Mouse (Mus musculus): ENCODE measurements around the gene Tab1.

The Tab1 gene

DNA sequence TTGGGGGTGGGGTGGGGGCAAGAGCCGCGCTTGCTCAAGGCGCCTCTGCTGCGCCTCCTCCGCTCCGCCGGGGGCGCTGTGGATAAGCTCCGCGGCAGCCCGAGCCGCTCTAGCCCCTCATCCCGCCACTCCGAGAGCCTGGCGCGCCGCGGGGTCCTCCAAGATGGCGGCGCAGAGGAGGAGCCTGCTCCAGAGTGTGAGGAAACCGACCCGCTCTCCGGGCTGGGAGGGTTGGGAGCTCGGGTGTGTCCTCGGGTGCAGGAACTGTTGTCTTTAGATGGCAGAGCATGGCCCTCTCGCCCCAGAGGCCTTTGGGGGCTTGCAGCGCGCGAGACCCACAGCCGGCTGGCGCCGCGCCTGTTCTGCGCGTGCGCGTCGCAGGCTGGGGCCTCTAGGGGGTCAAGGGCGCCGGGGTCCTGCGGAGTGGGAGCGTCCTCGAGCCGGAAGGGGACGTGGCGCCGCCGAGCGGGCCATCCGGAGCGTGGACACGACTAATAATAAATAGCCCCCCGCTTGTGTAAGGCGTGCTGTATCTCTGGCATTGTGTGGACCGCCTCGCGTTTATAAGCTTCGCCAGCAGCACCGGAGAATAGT, at the start of gene Tab1:
Gene Tab1, plus strand, starts transcription at position 135 of the 594 bp plus-strand sequence.
- peak; percentile 71 for DNase-seq (ENCODE audit: extremely low read depth, low read depth)

DNA sequence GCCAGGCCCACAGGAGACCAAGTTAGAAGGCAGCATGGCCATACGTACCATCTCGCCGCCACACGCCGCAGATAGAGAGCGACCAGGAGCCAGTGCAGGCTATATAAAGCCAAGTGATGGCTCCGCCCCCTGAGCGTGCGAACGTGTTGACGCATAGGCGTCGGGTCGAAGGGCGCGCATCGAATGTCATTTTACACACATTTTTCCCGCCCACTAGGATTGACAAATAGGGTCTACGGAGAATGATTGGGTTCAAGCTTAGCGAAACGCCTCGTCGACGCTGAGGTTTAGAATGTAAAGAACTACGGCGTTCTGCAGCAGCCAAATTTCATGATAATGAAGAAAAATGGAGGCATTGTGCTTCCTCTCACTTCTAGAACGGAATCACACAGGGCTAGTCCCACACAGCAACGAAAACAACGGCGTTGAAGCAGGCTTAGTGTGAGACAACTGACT, 49.6 kb upstream of the Tab1 start:
- peak; percentile 99 for DNase-seq (ENCODE audit: extremely low read depth, low read depth)

DNA sequence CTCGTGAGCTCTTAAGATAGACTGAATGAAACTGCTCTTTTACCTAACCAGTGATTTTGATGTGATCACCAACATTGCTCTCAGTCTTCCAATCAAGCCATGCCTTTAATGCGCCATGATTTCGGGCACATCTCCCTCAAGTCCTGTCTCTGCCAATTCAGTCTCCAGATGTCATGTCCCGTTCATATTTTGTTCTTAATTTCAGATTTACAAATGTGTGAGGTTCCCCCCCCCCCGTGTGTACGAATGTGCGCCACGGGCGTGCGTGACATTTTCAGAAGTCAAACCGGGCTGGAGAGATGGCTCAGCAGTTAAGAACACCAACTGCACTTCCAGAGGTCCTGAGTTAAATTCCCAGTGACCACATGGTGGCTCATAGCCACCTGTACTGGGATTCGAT, 49.2 kb upstream of the Tab1 start:
- no peak for DNase-seq (ENCODE audit: extremely low read depth, low read depth)

DNA sequence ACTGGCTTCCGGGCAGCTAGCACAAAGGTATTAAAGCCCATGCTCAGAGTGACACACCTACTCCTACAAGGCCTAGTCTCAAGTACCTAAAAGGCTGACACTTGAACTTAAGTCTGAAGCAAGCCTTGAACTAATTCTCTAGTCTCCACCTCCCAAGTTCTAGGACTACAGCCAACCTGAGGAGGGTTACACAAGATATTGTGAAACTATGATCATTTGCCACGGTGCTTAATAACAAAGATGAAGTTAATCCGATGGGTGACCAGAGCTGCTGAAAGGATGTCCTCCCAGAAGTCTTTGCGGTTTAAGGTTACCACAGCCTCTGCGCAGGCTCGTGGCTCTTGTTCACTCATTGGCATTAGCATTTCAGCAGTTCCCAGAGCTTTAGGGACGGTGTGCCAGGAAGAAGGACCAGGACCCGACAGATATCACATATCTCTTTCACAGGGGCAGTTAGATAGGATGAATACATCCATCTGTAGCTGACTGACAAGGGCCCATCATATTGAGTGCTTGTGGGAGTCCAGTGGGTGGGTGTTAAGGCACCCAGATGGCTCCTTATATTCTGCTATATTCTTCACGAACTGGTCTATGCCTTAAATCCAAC, 45.4 kb upstream of the Tab1 start:
- no peak for DNase-seq (ENCODE audit: extremely low read depth, low read depth)

DNA sequence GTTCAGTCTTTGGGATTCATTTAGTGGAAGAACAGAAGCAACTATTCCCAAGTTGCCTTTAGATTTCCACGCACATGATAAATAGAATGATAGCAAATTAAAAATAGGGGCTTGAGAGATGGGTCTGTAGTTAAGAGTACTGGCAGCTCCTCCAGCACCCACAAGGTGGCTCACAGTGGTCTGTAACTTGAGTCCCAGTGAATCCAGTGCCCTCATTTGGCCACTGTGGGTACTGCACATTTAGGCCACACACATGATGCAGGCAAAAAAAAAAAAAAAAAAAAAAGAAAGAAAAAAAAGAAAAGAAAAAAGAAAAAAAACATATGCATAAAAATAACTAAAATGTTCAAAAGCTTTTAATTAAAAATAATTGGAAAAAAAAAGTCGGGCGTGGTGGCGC, 44.3 kb upstream of the Tab1 start:
- peak; percentile 86 for DNase-seq (ENCODE audit: extremely low read depth, low read depth)

DNA sequence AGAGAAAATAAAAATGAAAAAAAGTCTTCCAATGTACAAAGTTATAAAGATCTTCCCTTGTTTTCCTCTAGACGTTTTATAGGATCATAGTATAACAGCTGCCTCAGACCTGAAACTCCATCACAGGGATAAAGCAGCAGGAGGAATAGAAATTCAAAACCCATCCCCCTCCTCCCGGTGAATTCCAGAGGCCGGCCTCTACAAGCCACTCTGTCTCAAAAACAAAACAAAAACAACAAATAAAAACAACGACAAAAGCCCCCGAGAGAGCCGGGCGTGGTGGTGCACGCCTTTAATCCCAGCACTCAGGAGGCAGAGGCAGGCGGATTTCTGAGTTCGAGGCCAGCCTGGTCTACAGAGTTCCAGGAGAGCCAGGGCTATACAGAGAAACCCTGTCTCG, 42.8 kb upstream of the Tab1 start:
- DNase-seq (ENCODE audit: extremely low read depth, low read depth) = no peak

DNA sequence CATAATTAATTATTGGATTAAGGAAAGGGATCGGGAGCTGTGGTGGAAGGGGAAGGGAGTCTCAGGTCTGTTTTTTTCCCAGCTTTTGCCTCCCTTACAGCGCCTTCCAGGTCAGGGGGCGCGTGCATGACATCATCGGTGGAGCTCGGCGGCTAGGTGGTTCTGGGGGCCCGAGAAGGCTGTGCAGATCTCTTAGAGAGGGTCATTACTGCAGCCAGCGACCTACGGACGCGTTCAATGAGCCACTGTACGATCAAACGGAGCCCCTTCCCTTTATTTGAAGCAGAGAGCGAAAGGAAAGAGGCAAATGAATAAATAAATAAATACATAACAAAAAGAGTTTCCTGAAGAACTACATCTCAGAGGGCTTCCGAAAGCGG, 42.2 kb upstream of the Tab1 start:
- DNase-seq (ENCODE audit: extremely low read depth, low read depth) = no peak

DNA sequence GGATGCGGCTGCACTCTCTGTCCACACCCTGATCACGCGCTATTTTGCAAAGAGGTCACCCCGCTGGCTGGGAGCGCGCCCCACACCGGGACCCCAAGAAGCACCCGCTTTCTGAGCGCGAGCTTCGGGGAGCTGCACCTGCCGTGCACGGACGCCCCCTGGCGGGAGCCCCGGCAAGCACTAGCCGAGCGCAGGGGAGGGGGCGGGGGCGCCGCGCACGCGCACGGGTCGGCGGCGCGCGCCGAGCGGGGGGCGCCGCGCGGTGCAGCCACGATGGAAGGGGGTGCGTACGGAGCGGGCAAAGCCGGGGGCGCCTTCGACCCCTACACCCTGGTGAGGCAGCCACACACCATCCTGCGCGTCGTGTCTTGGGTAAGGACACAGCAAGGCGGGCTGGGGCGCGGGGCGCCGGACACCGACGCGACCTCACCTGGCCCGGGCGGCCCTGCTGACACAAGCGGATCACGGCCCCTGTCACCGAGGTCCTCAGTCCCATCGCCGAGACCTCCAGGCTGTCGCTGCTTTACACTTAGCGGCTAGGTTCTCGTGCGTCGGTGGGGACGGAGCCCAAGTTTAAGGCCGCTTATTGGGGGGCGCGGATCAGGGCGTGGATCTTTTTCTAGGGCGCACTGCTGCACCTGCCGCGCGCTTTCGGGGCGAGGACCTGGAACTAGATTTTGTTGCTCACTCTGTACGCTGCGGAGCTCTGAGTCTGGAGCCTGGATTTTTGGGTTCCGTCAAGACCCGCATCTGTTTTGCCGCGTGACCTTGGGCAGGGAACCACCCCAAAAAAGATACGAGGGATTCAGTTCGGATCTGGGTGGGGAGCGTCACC, 41.6 kb upstream of the Tab1 start, which contains the start of the genes Syngr1 and Rpl3:
Gene Syngr1, plus strand, starts transcription at position 214 of the 835 bp plus-strand sequence.
Gene Rpl3, minus strand, starts transcription at position 748 of the 835 bp plus-strand sequence.
- DNase-seq (ENCODE audit: extremely low read depth, low read depth) = no peak

DNA sequence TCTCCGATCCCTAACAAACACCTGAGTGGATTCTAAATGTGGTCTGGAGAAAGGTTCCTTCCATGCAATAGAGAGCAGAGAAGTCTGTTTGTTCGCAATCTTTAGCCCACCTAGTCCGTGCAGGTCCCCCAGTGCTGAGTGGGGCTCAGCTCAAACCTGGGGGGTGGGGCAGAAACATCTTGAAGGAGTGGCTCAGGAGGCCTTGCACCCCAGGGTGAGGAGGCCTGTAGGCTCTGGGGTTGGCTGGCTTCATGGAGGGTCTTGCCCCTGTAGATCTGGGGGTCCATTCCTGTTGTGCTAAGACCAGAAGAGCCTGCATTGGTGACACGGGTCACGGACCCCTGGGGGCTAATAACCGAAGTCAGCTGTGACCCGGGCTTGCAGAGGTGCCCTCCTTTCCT, 40.9 kb upstream of the Tab1 start:
- DNase-seq (ENCODE audit: extremely low read depth, low read depth) = no peak

DNA sequence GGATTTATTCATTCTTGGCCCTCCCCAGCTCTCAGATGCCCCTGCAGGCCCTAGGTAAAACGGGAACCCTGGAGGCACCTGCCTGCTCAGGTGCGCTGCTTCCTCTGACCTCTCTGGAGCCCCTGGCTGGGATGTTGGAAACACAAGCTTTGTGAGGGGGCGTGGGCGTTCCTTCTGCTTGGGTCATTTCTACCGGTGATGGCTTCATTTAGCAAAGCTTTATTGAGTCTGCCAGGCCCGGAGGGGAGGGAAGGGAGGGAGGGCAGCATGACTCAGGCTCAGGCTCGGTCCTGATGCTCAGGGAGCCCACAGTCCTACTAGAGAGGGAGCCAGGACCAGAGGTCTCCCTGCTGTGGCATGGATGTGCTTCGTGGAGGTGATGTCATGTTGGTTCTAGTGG, 40.3 kb upstream of the Tab1 start:
- no peak for DNase-seq (ENCODE audit: extremely low read depth, low read depth)

DNA sequence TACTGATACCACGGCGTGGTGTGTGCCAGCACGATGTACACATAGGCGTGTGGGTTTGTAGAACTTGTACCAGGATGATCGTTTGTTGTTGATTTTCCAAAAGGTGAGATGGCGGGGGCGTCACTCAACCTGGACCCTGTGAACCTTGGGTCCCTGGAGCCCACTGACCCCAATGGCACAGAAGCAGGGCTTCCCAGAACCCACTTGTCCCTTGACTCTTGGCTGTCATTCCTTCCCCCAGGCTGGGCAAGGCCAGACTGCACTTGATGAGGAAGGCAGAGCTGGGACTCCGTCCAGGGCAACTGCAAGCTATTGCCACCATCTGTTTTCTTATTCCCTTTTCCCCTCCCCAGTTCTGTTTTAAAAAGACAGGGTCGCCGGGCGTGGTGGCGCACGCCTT, 38.7 kb upstream of the Tab1 start:
- DNase-seq (ENCODE audit: extremely low read depth, low read depth) = no peak

DNA sequence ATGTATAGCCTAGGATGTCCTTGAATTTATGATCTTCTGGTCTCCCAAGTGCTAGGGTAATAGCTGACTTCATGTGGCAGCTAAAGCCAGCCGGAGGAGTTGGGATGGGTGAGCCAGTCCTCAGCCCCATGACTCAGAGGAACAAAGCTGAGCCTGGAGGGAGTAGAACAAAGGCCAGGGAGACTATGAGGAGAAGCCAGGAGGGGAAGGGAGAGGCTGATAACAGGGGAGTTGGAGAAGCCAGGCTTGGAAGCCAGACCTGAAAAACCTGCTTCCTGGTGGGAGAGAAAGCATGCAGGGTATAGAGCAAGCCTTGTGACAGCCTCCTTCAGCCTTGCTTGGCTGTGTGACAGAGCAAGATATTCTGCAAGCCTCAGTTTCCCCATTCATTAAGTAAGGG, 37.3 kb upstream of the Tab1 start:
- no peak for DNase-seq (ENCODE audit: extremely low read depth, low read depth)

DNA sequence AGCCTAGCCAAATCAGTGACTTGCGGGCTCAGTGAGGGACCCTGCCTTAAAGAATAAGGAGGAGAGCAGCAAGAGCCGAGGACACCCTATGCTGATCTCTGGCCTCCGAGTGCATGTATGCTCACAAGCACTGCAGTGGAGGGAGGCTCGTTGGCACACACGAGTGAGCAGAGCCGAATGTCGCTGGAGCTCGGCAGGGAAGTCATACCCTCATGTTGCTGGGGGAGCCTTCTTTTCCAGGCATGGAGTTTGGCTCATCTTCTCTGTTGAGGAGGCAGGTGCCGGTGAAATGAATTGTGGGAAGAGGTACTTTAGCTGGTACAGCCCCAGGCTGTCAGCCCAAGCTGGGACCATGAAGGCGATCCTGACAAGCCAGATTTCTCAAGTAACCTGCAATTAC, 36.5 kb upstream of the Tab1 start:
- DNase-seq (ENCODE audit: extremely low read depth, low read depth) = no peak

DNA sequence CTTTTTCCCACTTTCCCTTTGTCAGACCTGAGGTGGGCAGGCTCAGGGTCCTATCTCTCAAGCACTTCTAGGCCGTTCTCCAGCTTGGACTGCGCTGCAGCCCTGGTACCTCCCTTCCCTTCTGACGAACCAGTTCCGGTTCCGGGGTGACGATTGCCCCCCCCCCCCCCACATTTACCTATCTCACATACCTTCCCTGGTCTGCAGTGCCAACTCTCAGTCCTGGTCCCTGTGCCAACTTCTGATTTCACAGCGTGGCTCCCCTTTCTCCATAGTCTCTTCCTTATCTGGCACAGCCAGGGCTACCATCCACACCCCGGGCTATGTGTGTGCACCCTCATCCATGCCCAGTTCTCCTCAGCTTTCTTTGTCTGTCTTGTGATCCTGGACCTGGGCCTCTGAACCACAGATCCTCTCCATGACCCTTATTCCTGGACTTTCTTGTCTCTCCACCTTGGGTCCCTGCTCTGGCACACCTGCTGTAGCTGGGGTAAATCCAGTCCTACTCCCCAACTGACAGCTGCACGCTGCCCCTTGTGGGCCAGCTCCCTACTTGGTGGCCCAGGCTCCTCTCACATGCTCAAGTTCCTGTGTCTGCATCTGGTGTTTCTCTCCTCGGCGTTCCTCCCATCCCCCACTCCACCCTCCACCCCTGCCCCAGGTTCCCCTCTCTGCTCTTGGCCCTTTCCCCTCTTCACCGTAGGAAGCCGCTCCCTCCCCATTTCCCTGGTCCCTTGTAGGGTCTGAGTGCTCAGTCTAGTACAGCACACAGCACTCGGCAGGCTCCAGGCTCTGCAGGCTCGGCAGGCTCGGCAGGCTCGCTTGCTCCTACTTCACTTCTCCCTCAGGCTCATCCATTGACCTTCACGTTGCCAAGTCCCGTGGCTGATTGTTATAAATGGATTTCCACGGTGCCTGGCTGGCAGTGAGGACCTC, 35.7 kb upstream of the Tab1 start:
- no peak for DNase-seq (ENCODE audit: extremely low read depth, low read depth)

DNA sequence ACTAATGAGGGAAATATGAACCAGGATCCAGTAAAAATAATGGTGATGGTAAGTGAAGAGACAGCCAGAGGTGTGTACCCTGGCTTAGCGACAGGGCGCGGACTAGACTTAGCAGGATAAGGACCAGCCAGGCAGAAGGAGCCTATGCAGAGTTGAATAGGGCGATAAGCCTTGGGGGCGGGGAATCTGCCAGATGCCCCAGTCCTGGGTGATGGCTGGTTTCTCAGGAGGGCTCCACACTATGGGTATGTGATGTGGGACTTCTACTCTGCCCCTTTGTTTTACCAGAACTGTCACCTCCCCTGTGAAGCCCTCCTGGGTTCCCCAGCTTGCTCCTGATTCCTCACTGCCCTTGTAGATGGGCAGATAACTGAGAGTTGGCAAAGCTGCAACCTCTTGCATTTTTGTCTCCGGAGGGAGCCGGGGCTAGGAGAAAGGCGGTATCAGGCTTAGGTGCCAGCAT, 34.9 kb upstream of the Tab1 start:
- DNase-seq (ENCODE audit: extremely low read depth, low read depth) = no peak

DNA sequence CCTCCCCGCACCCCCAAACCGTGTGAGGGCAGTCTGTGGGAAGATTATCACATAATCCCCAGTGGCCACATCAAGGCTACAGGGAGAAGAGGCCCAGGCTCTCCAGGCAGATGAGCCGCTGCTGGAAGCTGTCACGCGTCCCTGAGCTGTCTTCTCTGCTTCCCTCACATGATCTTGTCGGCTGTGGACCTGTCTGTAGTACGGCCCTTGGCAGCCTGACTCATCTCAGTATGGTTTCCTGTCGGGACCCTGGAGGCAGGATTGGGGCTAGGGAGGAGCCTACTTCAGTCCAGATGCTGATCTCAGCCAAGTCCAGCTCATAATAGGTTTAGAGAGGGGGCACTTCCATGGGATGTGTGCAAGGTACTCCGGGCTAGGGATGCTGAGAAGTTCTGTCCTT, 34.1 kb upstream of the Tab1 start:
- no peak for DNase-seq (ENCODE audit: extremely low read depth, low read depth)

DNA sequence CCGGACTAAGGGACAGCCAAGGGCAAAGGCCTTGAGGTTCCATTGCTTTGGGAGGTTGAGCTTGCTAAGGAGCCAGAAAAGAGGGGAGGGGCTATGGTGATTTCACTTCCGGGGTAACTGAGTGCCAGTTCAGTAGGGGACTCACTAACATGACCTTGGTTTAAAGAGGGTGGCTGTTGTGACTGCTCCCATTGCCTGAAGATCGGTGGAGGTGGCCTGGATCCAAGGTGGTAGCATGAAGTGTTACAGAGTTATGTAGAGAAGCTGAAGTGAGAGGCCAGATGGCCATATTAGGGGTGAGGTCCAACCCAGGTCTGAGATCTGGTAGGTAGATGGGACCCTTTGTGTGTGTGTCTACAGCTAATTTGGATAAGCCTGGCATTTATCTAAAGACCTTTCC, 33.5 kb upstream of the Tab1 start:
- DNase-seq (ENCODE audit: extremely low read depth, low read depth) = no peak

DNA sequence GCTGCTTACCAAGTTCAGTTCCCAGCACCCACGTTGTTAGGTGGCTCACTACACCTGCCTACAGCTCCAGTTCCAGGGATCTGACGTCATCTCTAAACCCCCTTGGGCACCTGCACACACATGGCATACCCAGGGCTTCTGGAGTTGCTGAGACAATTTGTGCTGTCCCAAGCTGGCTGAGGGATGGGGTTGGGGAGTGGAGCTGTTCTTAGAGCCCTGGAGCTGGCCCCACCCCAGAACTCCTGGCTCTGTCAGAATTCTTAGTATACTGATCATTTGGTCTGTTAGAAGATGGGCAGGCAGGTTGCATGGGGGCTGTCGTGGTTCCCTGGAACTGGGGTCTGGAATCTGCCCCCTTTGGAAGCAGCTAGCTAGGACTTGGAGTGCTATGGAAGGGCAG, 32.7 kb upstream of the Tab1 start:
- DNase-seq (ENCODE audit: extremely low read depth, low read depth) = no peak

DNA sequence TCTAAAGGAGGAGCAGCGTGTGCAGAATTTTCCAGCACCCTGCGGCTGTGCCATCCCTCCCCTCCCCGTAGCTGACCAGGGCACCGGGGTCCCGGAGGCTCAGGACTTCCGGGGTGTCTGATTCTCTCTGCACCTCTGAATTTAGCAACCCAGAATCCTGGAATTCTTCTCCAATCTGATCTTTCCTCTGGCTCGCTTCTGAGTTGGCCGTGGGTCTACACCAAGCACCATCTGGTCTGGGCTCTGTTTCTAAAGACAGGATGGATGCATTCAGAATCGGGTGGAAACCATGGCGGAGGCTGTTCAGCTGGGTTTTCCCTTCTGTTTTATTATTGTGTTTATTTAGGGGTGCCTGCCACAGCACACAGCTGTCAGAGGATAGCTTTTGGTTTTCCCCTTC, 32.1 kb upstream of the Tab1 start:
- DNase-seq (ENCODE audit: extremely low read depth, low read depth) = no peak

DNA sequence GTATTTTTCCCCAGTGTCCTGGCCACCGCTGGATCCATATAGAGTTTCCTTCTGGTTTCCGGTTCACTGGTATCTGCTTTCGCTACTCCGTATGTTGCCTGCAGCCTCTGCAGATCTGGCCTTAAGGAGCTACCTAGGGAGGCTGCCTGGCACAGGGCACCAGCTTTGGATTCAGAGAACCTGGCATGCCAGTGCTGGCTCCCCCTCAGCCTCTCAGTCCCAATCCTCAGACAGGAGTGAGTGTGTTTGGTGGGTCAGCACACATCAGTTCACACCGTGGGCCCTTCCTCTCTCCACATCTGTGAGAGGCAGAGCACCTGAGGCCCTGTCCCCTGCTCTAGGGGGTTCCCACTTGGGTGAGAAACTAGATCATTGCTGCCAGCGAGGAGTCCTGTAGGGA, 31.4 kb upstream of the Tab1 start:
- DNase-seq (ENCODE audit: extremely low read depth, low read depth) = no peak

DNA sequence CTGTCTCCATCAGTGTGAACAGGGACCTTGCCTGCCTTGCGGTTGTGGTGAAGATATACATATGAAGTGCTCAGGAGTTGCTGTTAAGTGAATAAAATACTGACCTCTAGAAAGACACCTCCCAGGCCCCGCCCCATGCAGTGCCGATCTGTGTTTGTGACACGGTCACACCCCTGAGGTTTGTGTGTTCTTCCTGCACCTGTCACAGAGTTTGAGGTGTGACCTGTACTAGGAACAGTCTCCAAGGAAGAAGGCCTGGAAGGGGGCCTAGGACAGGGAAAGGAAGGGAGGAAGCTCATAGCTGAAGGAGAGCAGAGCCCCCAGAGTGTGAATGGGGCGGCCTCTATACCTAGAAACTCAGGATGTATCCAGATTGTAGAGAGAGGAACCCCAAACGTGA, 30.4 kb upstream of the Tab1 start:
- no peak for DNase-seq (ENCODE audit: extremely low read depth, low read depth)
